Mouse (Mus musculus): ENCODE measurements around the gene Prok1.

The Prok1 gene

GRCm38 (mm10) chr3:107201310-107202180 is 38.0 kb downstream of the Prok1 start:
- in situ Hi-C loops (cut with MboI, MseI) = no loop called here

GRCm38 (mm10) chr3:107188226-107188899 is 51.1 kb downstream of the Prok1 start:
- in situ Hi-C loops (cut with MboI, MseI) = no loop called here

- in situ Hi-C loops (cut with MboI, MseI) = no loop called here
These were observed 52.5 kb downstream of the Prok1 start for GRCm38 (mm10) chr3:107187022-107187421.

- in situ Hi-C loops (cut with MboI, MseI) = no loop called here
These were observed 53.9 kb downstream of the Prok1 start for GRCm38 (mm10) chr3:107185597-107185996.

- in situ Hi-C loops (cut with MboI, MseI) = no loop called here
These were observed 56.3 kb downstream of the Prok1 start for GRCm38 (mm10) chr3:107183178-107183577.

All from T-helper 2 cell (primary cell).